Mouse (Mus musculus): ENCODE data around the gene Ranbp17.

DNA sequence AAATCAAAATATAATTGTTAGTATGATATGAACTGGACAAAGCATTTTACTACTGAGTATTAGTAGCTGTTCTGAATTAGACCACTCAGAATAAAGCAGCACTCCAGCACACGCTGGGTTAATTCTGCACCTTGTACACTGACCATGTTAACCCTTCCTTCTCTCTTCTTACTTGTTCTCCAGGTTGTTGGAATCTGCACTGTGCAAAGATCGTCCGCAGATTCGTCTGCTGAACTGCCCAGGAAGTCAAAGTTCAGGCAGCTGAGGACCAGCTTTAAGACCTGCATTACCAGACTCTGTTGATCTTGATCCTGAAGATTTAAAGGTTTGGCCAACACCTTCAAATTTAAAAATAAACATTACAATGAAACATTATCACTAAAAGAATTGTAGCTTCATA, 27.8 kb downstream of the Ranbp17 start:
- TF ChIP-seq CTCF (IDR thresholded peaks at IDR 0.05; ENCODE audit: low read depth) (no peak), EP300 (IDR thresholded peaks at IDR 0.05; ENCODE audit: low read depth) (no peak)

All from heart, postnatal 0 days (tissue).